In genomic region chr14:60682361-60683023, GRCm38 (mm10) we compare ENCODE assay signal across 9 mouse cellular contexts. TPM values are rescaled to one million over a fixed set of nuclear protein-coding genes. Genes with fewer than 3 reads are reported as not detected.
A peak's percentile ranks its signal among the peaks of the same experiment; 100 is the strongest.
DNase-seq lines count a peak whose midpoint lies in the region; ATAC-seq and TF ChIP-seq lines count a peak whose summit lies in the region.
"Had no signal": no experiment of that assay in that cellular context is flagged by ENCODE, and none has a peak within 500 bp of the region (broad histone marks: within the 10 kb centered on the region; RNA-seq: fewer than 3 reads in every experiment).

No protein-coding gene starts in this region.

- peaks cover 15% of the 10 kb centered on the region; the same call in 1 of the 2 replicates for H3K79me2 ChIP-seq in liver, adult 2 months (ENCODE audit: control insufficient read depth, insufficient read depth, low read length)

- no peaks in the 10 kb centered on the region for H3K9me3 ChIP-seq in liver, embryonic 12.5 days (replicated peaks)
- no peaks in the 10 kb centered on the region for H3K9me3 ChIP-seq in midbrain, embryonic 15.5 days
- H3K9me3 ChIP-seq: midbrain, embryonic 12.5 days had no signal

- H3K4me3 ChIP-seq in liver, adult 2 months (ENCODE audit: insufficient read depth, low read depth, low read length): no peak overlapping the region
- H3K4me3 ChIP-seq in liver, embryonic 12.5 days: no peak overlapping the region
- H3K4me3 ChIP-seq in midbrain, embryonic 15.5 days: no peak overlapping the region
- H3K4me3 ChIP-seq: midbrain, embryonic 12.5 days had no signal

- no peak overlapping the region for H3K9ac ChIP-seq in liver, adult 2 months (ENCODE audit: low read depth, low read length)
- no peak overlapping the region for H3K9ac ChIP-seq in liver, embryonic 12.5 days
- H3K9ac ChIP-seq in midbrain, embryonic 15.5 days: no peak overlapping the region
- H3K9ac ChIP-seq: midbrain, embryonic 12.5 days had no signal

- H3K27me3 ChIP-seq in liver, adult 2 months (ENCODE audit: control insufficient read depth, insufficient read depth, low read length): no peaks in the 10 kb centered on the region
- H3K27me3 ChIP-seq in liver, embryonic 12.5 days (replicated peaks): no peaks in the 10 kb centered on the region
- H3K27me3 ChIP-seq in midbrain, embryonic 15.5 days (replicated peaks): no peaks in the 10 kb centered on the region
- H3K27me3 ChIP-seq: midbrain, embryonic 12.5 days had no signal

- H3K27ac ChIP-seq in liver, adult 2 months (replicated peaks; ENCODE audit: insufficient read depth, low read depth, low read length): peak overlapping the region; percentile 20
- H3K27ac ChIP-seq in liver, embryonic 12.5 days: no peak overlapping the region
- no peak overlapping the region for H3K27ac ChIP-seq in midbrain, embryonic 15.5 days
- H3K27ac ChIP-seq: midbrain, embryonic 12.5 days had no signal

- no peak for TF ChIP-seq CTCF in liver, adult 2 months (IDR thresholded peaks at IDR 0.05; ENCODE audit: low read depth, low read length)

- no peaks in the 10 kb centered on the region for H3K36me3 ChIP-seq in liver, adult 2 months (ENCODE audit: control insufficient read depth, insufficient read depth, low read length)
- H3K36me3 ChIP-seq in liver, embryonic 12.5 days: no peaks in the 10 kb centered on the region
- no peaks in the 10 kb centered on the region for H3K36me3 ChIP-seq in midbrain, embryonic 15.5 days (replicated peaks)
- H3K36me3 ChIP-seq: midbrain, embryonic 12.5 days had no signal

- DNase-seq in liver, adult 2 months (ENCODE audit: extremely low read depth, low read depth, low spot score): peak; percentile 83
- DNase-seq in brain, adult 2 months (ENCODE audit: low read depth, low spot score): peak; percentile 88
- peak; percentile 74 for DNase-seq in gastrocnemius, postnatal 14 days
- DNase-seq in kidney, adult 9 months: peak; percentile 94
- DNase-seq in MN1 (ENCODE audit: low spot score): no peak

- no peak for TF ChIP-seq POLR2A in liver, adult 2 months (IDR thresholded peaks at IDR 0.05; ENCODE audit: extremely low read depth, insufficient read depth, low read length)

- H3K4me2 ChIP-seq in liver, embryonic 12.5 days: no peak overlapping the region
- no peak overlapping the region for H3K4me2 ChIP-seq in midbrain, embryonic 15.5 days
- H3K4me2 ChIP-seq: midbrain, embryonic 12.5 days had no signal

- WGBS in liver, adult 2 months: 10% methylated on average over 12 of the region's 12 CpGs
- 47% methylated on average over 12 of the region's 12 CpGs for WGBS in liver, embryonic 12.5 days (ENCODE audit: insufficient replicate concordance)
- 54% methylated on average over 12 of the region's 12 CpGs for WGBS in midbrain, embryonic 15.5 days

- ATAC-seq in liver, embryonic 12.5 days: no peak
- peak; percentile 33; the same call in 1 of the 2 replicates for ATAC-seq in midbrain, embryonic 15.5 days (replicated peaks)
- no peak for ATAC-seq in granulocyte monocyte progenitor cell, adult 5-6 weeks (replicated peaks; ENCODE audit: poor library complexity, severe bottlenecking)

- H3K4me1 ChIP-seq in liver, adult 2 months (ENCODE audit: control insufficient read depth, insufficient read depth, low read length): peaks cover 38% of the 10 kb centered on the region
- H3K4me1 ChIP-seq in liver, embryonic 12.5 days: peaks cover 41% of the 10 kb centered on the region
- H3K4me1 ChIP-seq in midbrain, embryonic 15.5 days: peaks cover 24% of the 10 kb centered on the region

- intact Hi-C loops in gastrocnemius, postnatal 14 days (cut with DNase I; ENCODE audit: low total_unique reads): no loop called here

RNA-seq across cellular contexts. Expression of gene Spata13, which starts 48.7 kb away (rescaled TPM):
- 20.6 and 47.8 TPM in 2 replicates for total RNA-seq in liver, adult 2 months (2014; rRNA removed)
- 9.7 and 11.9 TPM in 2 replicates for polyA plus RNA-seq in liver, adult 2 months (2012; rRNA removed)
- polyA plus RNA-seq in liver, embryonic 12.5 days (2016; fragmentation: Nextera tagmentation; extraction: Ambion mirVana): 20.6 and 23.3 TPM in 2 replicates
- 10 to 100 TPM in 1 of 2 experiments, 1 to 10 TPM in 1; 8.4 to 15.3 TPM for total RNA-seq in gastrocnemius, postnatal 14 days (2021)
- 20.7 and 21.7 TPM in 2 replicates for polyA plus RNA-seq in midbrain, embryonic 15.5 days (2015; fragmentation: Nextera tagmentation; extraction: Ambion mirVana)
- 21.4 and 24.0 TPM in 2 replicates for total RNA-seq in granulocyte monocyte progenitor cell, adult 5-6 weeks (2014; fragmentation: Nextera tagmentation)
- total RNA-seq in granulocyte monocyte progenitor cell, adult 5-6 weeks (2017): 37.4 and 39.3 TPM in 2 replicates
